Mouse (Mus musculus): Measurements from ENCODE around the gene Sept8.
A peak's percentile ranks its signal among the peaks of the same experiment; 100 is the strongest.

Gene Sept8

DNA sequence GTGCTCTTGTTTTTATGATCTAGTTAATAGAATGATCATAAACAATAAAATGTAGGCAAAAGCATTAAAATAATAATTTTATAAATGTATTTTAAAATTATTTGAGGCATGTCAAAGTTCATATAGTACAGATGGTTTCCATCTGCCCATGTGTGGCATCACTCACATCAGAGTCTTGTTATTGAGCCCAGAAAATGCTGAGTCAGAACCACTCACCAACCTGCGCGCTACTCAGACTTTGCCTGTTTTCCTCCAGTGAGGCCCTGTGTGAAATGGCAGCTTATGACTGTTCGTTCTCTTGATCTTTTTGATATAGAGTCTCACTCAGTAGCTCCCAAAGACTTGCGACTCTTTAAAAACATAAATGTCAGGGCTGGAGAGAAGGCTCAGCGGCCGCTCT is 66.5 kb downstream of the Sept8 start:
- no peak for DNase-seq

DNA sequence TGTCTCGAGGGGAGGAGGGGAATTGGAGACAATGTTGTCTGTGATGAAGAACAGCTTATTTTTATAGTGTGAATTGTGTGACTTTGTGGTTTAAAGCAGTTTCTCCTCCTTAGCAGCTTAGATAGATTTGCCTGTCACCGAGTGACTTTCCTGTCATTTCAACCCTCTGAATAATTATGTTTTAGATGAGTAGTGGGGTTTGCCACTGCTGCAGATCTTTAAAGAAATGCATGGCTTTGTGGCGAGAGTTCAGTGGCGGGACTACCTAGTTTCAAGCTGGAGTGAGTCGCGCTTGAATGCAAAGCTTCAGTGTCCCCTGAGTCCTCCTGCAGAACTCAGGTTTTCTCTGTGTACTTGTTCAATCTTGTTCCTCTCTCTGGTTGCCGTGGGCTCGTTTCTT is 69.2 kb downstream of the Sept8 start:
- no peak for DNase-seq

DNA sequence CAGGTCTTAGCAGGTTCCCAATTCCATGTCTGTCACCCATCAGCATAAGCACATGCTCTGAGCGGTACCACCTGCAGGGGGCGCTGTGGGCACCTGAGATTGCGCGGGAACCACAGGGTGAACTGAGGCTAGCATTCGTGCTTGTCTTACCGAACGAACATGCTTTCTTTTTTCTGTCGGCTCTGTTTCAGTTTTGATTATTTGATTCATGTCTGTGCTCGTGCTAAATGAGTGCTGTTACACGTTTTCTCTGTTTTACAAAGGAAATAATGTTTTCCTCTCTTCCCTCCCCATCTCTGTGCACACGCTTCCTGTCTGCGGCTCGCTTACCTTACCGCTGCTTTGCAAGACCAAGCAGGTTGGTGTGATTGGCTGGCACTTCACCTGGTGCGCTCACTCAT is 71.3 kb downstream of the Sept8 start:
- peak; percentile 12 for DNase-seq

DNA sequence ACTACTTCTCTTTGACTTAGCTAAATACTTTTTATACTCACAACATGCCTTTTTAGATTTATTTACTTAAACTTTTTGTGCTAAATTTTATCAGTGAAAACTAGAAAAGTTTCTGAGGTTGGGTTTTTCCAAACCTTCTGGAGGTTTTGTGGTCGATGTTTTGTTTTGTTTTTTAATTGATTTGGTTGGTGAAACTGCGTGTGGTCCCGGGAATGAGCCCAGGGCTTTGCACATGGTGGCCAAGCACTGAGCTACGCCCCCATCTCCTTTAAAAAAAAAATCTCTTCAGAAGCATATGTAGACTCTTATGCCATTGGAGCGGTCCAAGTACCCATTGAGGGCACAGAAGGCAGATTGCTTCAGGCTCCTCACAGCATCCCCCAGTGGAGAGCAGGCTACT is 72.1 kb downstream of the Sept8 start:
- DNase-seq: no peak
